Mouse (Mus musculus) lung, adult 2 months (tissue): Measurements from ENCODE around the gene Casr.

Source experiments
- CTCF ChIP-seq: fragments of 200-500 bp; IDR thresholded peaks from 2 replicates; pipeline ENCODE4 v1.5.1; 2011; ENCODE audit warnings: mild to moderate bottlenecking, low read length, control low read depth; ENCODE audit not compliant: insufficient read depth
- POLR2A ChIP-seq: fragments of 200-500 bp; IDR thresholded peaks from 2 replicates; pipeline ENCODE4 v1.6.1; 2011; ENCODE audit warnings: low read depth, mild to moderate bottlenecking, control low read depth, low read length, borderline replicate concordance; ENCODE audit errors: extremely low read depth

DNA sequence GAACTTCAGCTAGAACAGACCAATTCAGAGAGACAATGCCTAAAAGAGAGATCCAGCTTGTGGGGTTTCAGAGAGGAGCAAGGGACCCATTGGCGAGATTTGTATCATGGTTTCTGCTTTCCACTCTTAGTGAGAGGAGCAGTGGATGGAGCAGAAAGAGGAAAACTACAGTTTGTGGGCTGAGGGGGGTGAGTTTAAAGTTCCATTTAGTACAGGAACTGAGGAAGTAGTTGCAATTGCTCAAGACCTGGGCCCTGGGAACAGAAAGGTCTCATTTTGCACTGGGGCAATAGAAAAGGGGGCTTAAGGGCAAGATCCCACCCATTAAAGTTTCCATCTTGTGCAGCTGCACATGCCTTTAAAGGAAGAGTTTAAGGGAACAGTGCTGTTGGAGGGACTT lies 28.0 kb upstream of the Casr start:
- TF ChIP-seq POLR2A (no peak), CTCF (no peak)
